Mouse (Mus musculus) c-Kit-positive CD71-negative TER-119-negative erythroid progenitor cells, embryonic 14.5 days (primary cell): ENCODE results near the gene Cpd.
"Not testable (repeated sequence)": the region's sequence is repeated elsewhere in the genome, so short reads cannot be mapped to it uniquely, and the experiment has no call there.

Experiments used
- DNase-seq: peaks from one replicate; pipeline ENCODE4 v3.0.0-alpha.2; 2013; ENCODE audit warnings: low read depth

The Cpd gene

GRCm38 (mm10) chr11:76847354-76847753, 536 bp upstream of the Cpd start:
- DNase-seq = no peak

GRCm38 (mm10) chr11:76846011-76846877, 574 bp downstream of the Cpd start:
- DNase-seq = no peak

- DNase-seq = peak; percentile 56
Observed at GRCm38 (mm10) chr11:76845275-76845980, 1.4 kb downstream of the Cpd start.

GRCm38 (mm10) chr11:76838573-76838972, 8.2 kb downstream of the Cpd start:
- DNase-seq = peak; percentile 51

GRCm38 (mm10) chr11:76836317-76836716, 10.5 kb downstream of the Cpd start:
- no peak for DNase-seq

GRCm38 (mm10) chr11:76835868-76836267, 10.9 kb downstream of the Cpd start:
- no peak for DNase-seq

- DNase-seq = no peak
Observed at GRCm38 (mm10) chr11:76834665-76835064, 12.2 kb downstream of the Cpd start.

GRCm38 (mm10) chr11:76824885-76825265, 21.9 kb downstream of the Cpd start:
- DNase-seq = no peak

GRCm38 (mm10) chr11:76824238-76824884, 22.5 kb downstream of the Cpd start:
- no peak for DNase-seq

- no peak for DNase-seq
Observed at GRCm38 (mm10) chr11:76823641-76824040, 23.2 kb downstream of the Cpd start.

GRCm38 (mm10) chr11:76821353-76821752, 25.5 kb downstream of the Cpd start:
- DNase-seq = no peak

- DNase-seq = no peak
Observed at GRCm38 (mm10) chr11:76817664-76818063, 29.2 kb downstream of the Cpd start.

- no peak for DNase-seq
Observed at GRCm38 (mm10) chr11:76810706-76811495, 35.9 kb downstream of the Cpd start.

GRCm38 (mm10) chr11:76809450-76809849, 37.4 kb downstream of the Cpd start:
- DNase-seq = no peak

- DNase-seq = no peak
Observed at GRCm38 (mm10) chr11:76808550-76808949, 38.3 kb downstream of the Cpd start.

- DNase-seq = no peak
Observed at GRCm38 (mm10) chr11:76807007-76807679, 39.7 kb downstream of the Cpd start.

- DNase-seq = no peak
Observed at GRCm38 (mm10) chr11:76806026-76806425, 40.8 kb downstream of the Cpd start.

- DNase-seq = not testable (repeated sequence)
Observed at GRCm38 (mm10) chr11:76805072-76805471, 41.7 kb downstream of the Cpd start.

GRCm38 (mm10) chr11:76803266-76803665, 43.6 kb downstream of the Cpd start:
- no peak for DNase-seq

GRCm38 (mm10) chr11:76797236-76797635, 49.6 kb downstream of the Cpd start:
- DNase-seq = no peak

- DNase-seq = no peak
Observed at GRCm38 (mm10) chr11:76795326-76795725, 51.5 kb downstream of the Cpd start.
